Mouse (Mus musculus): ENCODE data around the gene Dusp18.

DNA sequence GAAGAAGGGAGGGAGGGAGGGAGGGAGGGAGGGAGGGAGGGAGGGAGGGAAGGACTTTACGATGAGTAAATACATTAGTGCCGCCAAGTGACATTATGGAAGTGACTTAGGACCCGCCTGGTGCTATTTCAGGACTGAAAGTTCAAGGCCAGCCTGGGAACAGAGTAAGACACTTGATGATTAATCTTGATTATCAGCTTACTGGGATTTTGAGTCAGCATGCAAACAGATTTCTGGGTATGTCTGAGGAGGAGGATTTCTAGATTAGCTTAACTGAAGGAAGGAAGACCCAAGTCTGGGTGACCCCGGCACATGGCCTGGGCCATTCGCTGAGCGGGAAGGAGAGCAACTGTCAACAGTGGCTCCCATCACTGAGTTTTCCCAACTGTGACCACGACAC lies 25.4 kb downstream of the Dusp18 start:
- no peak for TF ChIP-seq CTCF (IDR thresholded peaks at IDR 0.05; ENCODE audit: borderline replicate concordance, extremely low read depth, insufficient read depth, insufficient read length)
- TF ChIP-seq POLR2A (IDR thresholded peaks at IDR 0.05; ENCODE audit: borderline replicate concordance, extremely low read depth, insufficient read depth, insufficient read length, poor library complexity, severe bottlenecking) = no peak

Measured in brain, embryonic 14.5 days (tissue).